ENCODE assay signal across 9 mouse cellular contexts in the genomic region with DNA sequence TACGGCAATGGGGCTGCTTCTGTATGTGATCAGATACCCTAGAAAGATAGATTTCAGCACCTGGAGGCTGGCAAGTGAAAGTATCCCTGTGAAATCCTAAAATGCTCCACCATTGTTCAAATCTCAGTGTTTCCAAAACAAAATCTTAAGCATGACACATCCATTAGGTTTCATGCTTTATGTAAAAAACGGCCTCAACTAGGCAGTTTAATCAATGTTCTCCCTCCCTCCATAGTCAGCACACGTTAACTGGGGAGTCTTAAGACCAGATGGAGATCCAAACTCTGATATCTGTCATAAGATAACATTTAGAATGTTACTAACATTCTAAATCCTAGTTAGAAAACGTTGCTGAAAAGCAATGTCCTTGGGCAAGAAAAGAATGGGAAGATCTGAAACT. TPM values are rescaled to one million over a fixed set of nuclear protein-coding genes. Genes with fewer than 3 reads are reported as not detected.
DNase-seq lines count a peak whose midpoint lies in the region; ATAC-seq and TF ChIP-seq lines count a peak whose summit lies in the region.
"Had no signal": no experiment of that assay in that cellular context is flagged by ENCODE, and none has a peak within 500 bp of the region (broad histone marks: within the 10 kb centered on the region; RNA-seq: fewer than 3 reads in every experiment).

No protein-coding gene starts in this region.

- no peak for TF ChIP-seq POLR2A in bone marrow macrophage, adult 2 months (IDR thresholded peaks at IDR 0.05; ENCODE audit: borderline replicate concordance, low read depth, low read length)

- H3K36me3 ChIP-seq in kidney, embryonic 15.5 days, result peaks cover 18% of the 10 kb centered on the region
- 0 out of 2 replicates have a peak, but pooled peaks cover 4% of the 10 kb centered on the region for H3K36me3 ChIP-seq in hindbrain, embryonic 15.5 days
- H3K36me3 ChIP-seq in midbrain, embryonic 16.5 days (ENCODE audit: control insufficient read depth, insufficient read depth, low read length), result no peaks in the 10 kb centered on the region

- peak overlapping the region; percentile 99 for H3K27ac ChIP-seq in kidney, embryonic 15.5 days
- peak overlapping the region; percentile 14; the same call in 1 of the 2 replicates for H3K27ac ChIP-seq in bone marrow macrophage, adult 2 months (ENCODE audit: insufficient read depth, low read depth, low read length)
- peak overlapping the region; percentile 98 for H3K27ac ChIP-seq in hindbrain, embryonic 15.5 days (replicated peaks)
- H3K27ac ChIP-seq in midbrain, embryonic 16.5 days (ENCODE audit: low read length), result peak overlapping the region; percentile 99

- H3K27me3 ChIP-seq in kidney, embryonic 15.5 days, result no peaks in the 10 kb centered on the region
- no peaks in the 10 kb centered on the region for H3K27me3 ChIP-seq in hindbrain, embryonic 15.5 days
- H3K27me3 ChIP-seq in midbrain, embryonic 16.5 days (ENCODE audit: control insufficient read depth, insufficient read depth, low read depth, low read length), result no peaks in the 10 kb centered on the region

- TF ChIP-seq CTCF in bone marrow macrophage, adult 2 months (IDR thresholded peaks at IDR 0.05; ENCODE audit: low read depth, low read length), result no peak

- no peaks in the 10 kb centered on the region for H3K9me3 ChIP-seq in kidney, embryonic 15.5 days (replicated peaks)
- H3K9me3 ChIP-seq in hindbrain, embryonic 15.5 days, result no peaks in the 10 kb centered on the region
- H3K9me3 ChIP-seq in midbrain, embryonic 16.5 days (replicated peaks; ENCODE audit: control insufficient read depth, low read length, poor library complexity, severe bottlenecking), result no peaks in the 10 kb centered on the region

- no peak for ATAC-seq in kidney, embryonic 15.5 days (replicated peaks; ENCODE audit: low FRiP score)
- no peak for ATAC-seq in hindbrain, embryonic 15.5 days (ENCODE audit: low FRiP score, low read depth)
- no peak for ATAC-seq in midbrain, embryonic 16.5 days

- no peak for DNase-seq in kidney, postnatal 36 days
- no peak for DNase-seq in thymus, postnatal 4 days
- no peak for DNase-seq in adrenal gland, postnatal 36 days
- DNase-seq in urinary bladder, postnatal 14 days (ENCODE audit: low spot score), result no peak

- H3K4me1 ChIP-seq in kidney, embryonic 15.5 days, result peaks cover 26% of the 10 kb centered on the region
- peaks cover 11% of the 10 kb centered on the region for H3K4me1 ChIP-seq in bone marrow macrophage, adult 2 months (ENCODE audit: control insufficient read depth, insufficient read depth, low read length)
- H3K4me1 ChIP-seq in hindbrain, embryonic 15.5 days (replicated peaks), result peaks cover 34% of the 10 kb centered on the region
- peaks cover 25% of the 10 kb centered on the region for H3K4me1 ChIP-seq in midbrain, embryonic 16.5 days (ENCODE audit: control insufficient read depth, insufficient read depth, low read length)

- H3K4me3 ChIP-seq in kidney, embryonic 15.5 days (replicated peaks), result peak overlapping the region; percentile 96
- H3K4me3 ChIP-seq in bone marrow macrophage, adult 2 months (ENCODE audit: insufficient read depth, low read length), result peak overlapping the region; percentile 99
- H3K4me3 ChIP-seq in hindbrain, embryonic 15.5 days, result peak overlapping the region; percentile 74
- peak overlapping the region; percentile 100 for H3K4me3 ChIP-seq in midbrain, embryonic 16.5 days (ENCODE audit: low read depth, low read length)

- peak overlapping the region; percentile 79 for H3K4me2 ChIP-seq in kidney, embryonic 15.5 days
- peak overlapping the region; percentile 81 for H3K4me2 ChIP-seq in hindbrain, embryonic 15.5 days
- H3K4me2 ChIP-seq in midbrain, embryonic 16.5 days (ENCODE audit: low read length), result peak overlapping the region; percentile 58

- WGBS in kidney, embryonic 15.5 days, result 11% methylated on average over 4 of the region's 4 CpGs
- WGBS in hindbrain, embryonic 15.5 days, result 12% methylated on average over 4 of the region's 4 CpGs
- 7% methylated on average over 4 of the region's 4 CpGs for WGBS in midbrain, embryonic 16.5 days

- peak overlapping the region; percentile 99 for H3K9ac ChIP-seq in kidney, embryonic 15.5 days
- H3K9ac ChIP-seq in hindbrain, embryonic 15.5 days, result peak overlapping the region; percentile 92
- H3K9ac ChIP-seq in midbrain, embryonic 16.5 days (ENCODE audit: low read depth, low read length), result peak overlapping the region; percentile 99

RNA-seq across cellular contexts. Expression of gene Zfp292, which starts 0.9 kb away (rescaled TPM):
- 17.8 and 18.5 TPM in 2 replicates for polyA plus RNA-seq in kidney, embryonic 15.5 days (2015; fragmentation: Nextera tagmentation; extraction: Ambion mirVana)
- polyA plus RNA-seq in bone marrow macrophage, adult 2 months (2012; ENCODE audit: insufficient read depth, insufficient read length, missing spikeins), result 13.9 and 14.8 TPM in 2 replicates
- polyA plus RNA-seq in hindbrain, embryonic 15.5 days (2015; fragmentation: Nextera tagmentation; extraction: Ambion mirVana), result 23.1 and 24.8 TPM in 2 replicates
- 27.3 and 34.5 TPM in 2 replicates for polyA plus RNA-seq in midbrain, embryonic 16.5 days (2015; fragmentation: Nextera tagmentation; extraction: Ambion mirVana)
- 10 to 100 TPM; 17.1 to 21.3 TPM for total RNA-seq in adrenal gland, postnatal 36 days (2021)

RNA-seq across cellular contexts. Expression of gene Cga, which starts 11.7 kb away (rescaled TPM):
- polyA plus RNA-seq in kidney, embryonic 15.5 days (2015; fragmentation: Nextera tagmentation; extraction: Ambion mirVana), result not detected in 2 replicates
- not detected in 2 replicates for polyA plus RNA-seq in bone marrow macrophage, adult 2 months (2012; ENCODE audit: insufficient read depth, insufficient read length, missing spikeins)
- not detected in 2 replicates for polyA plus RNA-seq in hindbrain, embryonic 15.5 days (2015; fragmentation: Nextera tagmentation; extraction: Ambion mirVana)
- 0.48 TPM in 1 of 2 replicates, not detected in the other for polyA plus RNA-seq in midbrain, embryonic 16.5 days (2015; fragmentation: Nextera tagmentation; extraction: Ambion mirVana)
- not detected for total RNA-seq in adrenal gland, postnatal 36 days (2021)
- polyA plus RNA-seq: activated CD4-positive, CD25-positive, alpha-beta regulatory T cell, adult 4 months had no signal

Comparison
In these comparisons a context has a peak if more than half of its experiments do, and no peak if none do; other contexts are left out.
1. H3K27ac ChIP-seq: peak in every context shown above with its lines; median percentile 99 in kidney, embryonic 15.5 days; 99 in midbrain, embryonic 16.5 days; 98 in hindbrain, embryonic 15.5 days; 14 in bone marrow macrophage, adult 2 months.